Mouse (Mus musculus) bone marrow macrophage, adult 2 months (primary cell): ENCODE measurements around the gene Foxm1.

ENCODE experiments used
- CTCF ChIP-seq: IDR thresholded peaks from 2 replicates; pipeline ENCODE4 v1.5.1; 2012; ENCODE audit warnings: low read depth, mild to moderate bottlenecking, low read length, moderate library complexity
- POLR2A ChIP-seq: IDR thresholded peaks from 2 replicates; pipeline ENCODE4 v1.6.1; 2012; ENCODE audit warnings: mild to moderate bottlenecking, low read depth, low read length, borderline replicate concordance

DNA sequence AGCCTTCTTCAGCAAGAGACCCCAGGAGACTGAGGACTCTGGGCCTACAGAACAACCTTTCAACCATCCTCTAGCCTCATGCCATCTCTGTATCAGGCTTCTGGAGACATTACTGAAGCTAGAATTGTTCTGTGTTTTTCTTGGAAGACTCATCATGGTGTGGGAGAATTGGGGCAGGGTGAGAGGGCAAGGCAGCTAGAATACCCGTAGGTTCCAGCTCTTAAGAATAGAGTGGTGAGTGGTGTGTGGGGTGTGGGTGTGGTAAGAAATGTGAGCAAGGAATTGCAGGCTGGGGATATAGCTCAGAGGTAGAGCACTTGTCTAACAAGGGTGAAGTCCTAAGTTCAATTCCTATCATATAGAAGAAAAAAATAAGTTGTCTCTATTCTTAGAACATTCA lies 22.3 kb downstream of the Foxm1 start:
- TF ChIP-seq CTCF (no peak), POLR2A (no peak)
